Mouse (Mus musculus) heart, postnatal 10 days (tissue): ENCODE data around the gene Gprc5b. TPM values are rescaled to one million over a fixed set of nuclear protein-coding genes. Genes with fewer than 3 reads are reported as not detected.

Experiments used
- DNase-seq, 2 experiments: peaks; one replicate each; pipeline ENCODE4 v3.0.0; 2021
- intact Hi-C: fragments of 180-260 bp; cut with DNase I; formaldehyde crosslinking; loops from one replicate; pipeline ENCODE4 v1.15.1; 2025
- total RNA-seq, 2 experiments: library from RNA; stranded (reverse); gene quantifications; 2 replicates each; pipeline ENCODE4 v1.2.3; 2021

Gene Gprc5b
- total RNA-seq, 2 experiments from 2014 or later = 20.7 to 22.4 TPM

- intact Hi-C loops = loop anchor here (2.0 to 5.0 kb wide), 3 partner anchors 70 to 155 kb away; no protein-coding TSS in a partner anchor
- DNase-seq = peak; percentile 32 to 43
These were observed 72.4 kb downstream of the Gprc5b start for GRCm38 (mm10) chr7:118922441-118923202.

Other genes with a start within 250 kb of the Gprc5b start
- gene Iqck, start 139.5 kb downstream of the Gprc5b start, total RNA-seq = under 1 TPM; 0.45 to 0.74 TPM
- gene Knop1, start 139.0 kb downstream of the Gprc5b start, total RNA-seq = 10 to 100 TPM; 20.0 to 25.5 TPM
- gene Gpr139, start 189.4 kb upstream of the Gprc5b start, total RNA-seq = not detected